Mouse (Mus musculus): ENCODE data around the gene Rasgrp2. TPM values are rescaled to one million over a fixed set of nuclear protein-coding genes. Genes with fewer than 3 reads are reported as not detected.

Rasgrp2 gene
- polyA plus RNA-seq, 1 experiment from 2014 or later, result 34.8 TPM

- 86% methylated on average over 8 of the region's 8 CpGs for WGBS
- H3K9ac ChIP-seq, result no peak overlapping the region
- no peak for TF ChIP-seq CTCF (IDR thresholded peaks at IDR 0.05; ENCODE audit: low read depth)
Observed at GRCm38 (mm10) chr19:6407109-6407508, 8.0 kb downstream of the Rasgrp2 start.

DNA sequence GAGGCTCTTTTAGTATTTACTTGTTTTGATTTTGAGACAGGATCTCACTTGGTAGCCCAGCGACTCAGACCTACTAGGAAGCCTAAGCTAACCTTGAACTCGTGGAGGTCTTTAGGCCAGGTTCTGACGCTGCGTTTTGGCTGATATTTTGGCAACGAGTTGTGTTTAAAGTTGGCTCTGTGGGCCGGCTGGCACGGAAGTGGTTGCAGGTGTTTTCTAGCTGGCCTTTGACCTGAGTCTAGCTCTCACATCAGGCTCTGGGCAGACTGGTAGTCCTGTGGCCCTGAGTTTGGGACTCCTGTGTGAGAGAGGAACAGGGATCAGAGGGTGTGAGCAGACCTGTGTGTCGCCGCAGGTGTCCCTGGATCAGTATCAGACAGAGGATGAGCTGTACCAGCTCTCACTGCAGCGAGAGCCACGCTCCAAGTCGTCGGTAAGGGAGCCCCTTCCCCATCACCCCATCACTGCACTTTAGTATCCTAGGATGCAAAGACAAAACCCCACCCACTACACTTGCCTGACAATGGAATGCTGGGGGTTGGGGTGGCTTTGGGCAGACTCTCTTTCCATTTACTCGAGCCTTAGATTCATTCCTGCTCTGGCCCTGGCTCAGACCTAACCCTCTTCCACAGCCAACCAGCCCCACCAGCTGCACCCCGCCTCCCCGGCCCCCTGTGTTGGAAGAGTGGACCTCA is 8.8 kb downstream of the Rasgrp2 start:
- ATAC-seq (ENCODE audit: insufficient read depth) (no peak), DNase-seq (no peak)
- H3K4me2 ChIP-seq, result no peak overlapping the region
- no peak overlapping the region for H3K4me3 ChIP-seq (ENCODE audit: low read depth, low read length)
- H3K9me3 ChIP-seq (ENCODE audit: low read depth, low read length), result no peaks in the 10 kb centered on the region
- H3K4me1 ChIP-seq (ENCODE audit: insufficient read depth), result no peaks in the 10 kb centered on the region
- no peak overlapping the region for H3K27ac ChIP-seq (ENCODE audit: low read depth)
- WGBS, result 47% methylated on average over 16 of the region's 16 CpGs
- no peak overlapping the region for H3K9ac ChIP-seq
- no peaks in the 10 kb centered on the region for H3K36me3 ChIP-seq (ENCODE audit: insufficient read depth)
- no peaks in the 10 kb centered on the region for H3K27me3 ChIP-seq (ENCODE audit: insufficient read depth, low read length)
- no peak for TF ChIP-seq CTCF (IDR thresholded peaks at IDR 0.05; ENCODE audit: low read depth)

More at GRCm38 (mm10) chr19:6407109-6407508, 8.0 kb downstream of the Rasgrp2 start:
- no peak for DNase-seq
- no peak for ATAC-seq (ENCODE audit: insufficient read depth)
- Histone ChIP-seq H3K27ac (ENCODE audit: low read depth) (no peak overlapping the region), H3K4me2 (no peak overlapping the region), H3K4me3 (ENCODE audit: low read depth, low read length) (no peak overlapping the region), H3K9me3 (ENCODE audit: low read depth, low read length) (no peaks in the 10 kb centered on the region), H3K36me3 (ENCODE audit: insufficient read depth) (no peaks in the 10 kb centered on the region), H3K4me1 (ENCODE audit: insufficient read depth) (no peaks in the 10 kb centered on the region), H3K27me3 (ENCODE audit: insufficient read depth, low read length) (peaks cover 3% of the 10 kb centered on the region; the same call in 1 of the 2 replicates)

DNA sequence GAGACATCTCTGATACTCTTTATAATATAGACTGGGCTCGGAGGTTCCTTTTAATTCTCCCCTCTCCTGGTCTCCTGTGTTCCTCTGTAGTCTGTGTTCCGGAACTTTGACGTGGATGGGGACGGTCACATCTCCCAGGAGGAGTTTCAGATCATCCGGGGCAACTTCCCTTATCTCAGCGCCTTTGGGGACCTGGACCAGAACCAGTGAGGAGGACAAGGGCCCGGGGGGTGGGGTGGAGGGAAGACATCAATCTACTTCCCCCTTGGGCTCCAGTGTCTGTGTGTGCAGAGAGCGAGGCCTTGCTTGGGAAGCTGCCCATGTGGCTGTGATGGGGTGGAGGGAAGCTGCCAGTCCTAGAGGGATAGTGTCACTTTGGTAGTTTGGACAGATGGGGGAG is 9.6 kb downstream of the Rasgrp2 start:
- no peak overlapping the region for H3K4me3 ChIP-seq (ENCODE audit: low read depth, low read length)
- no peak overlapping the region for H3K9ac ChIP-seq
- no peak overlapping the region for H3K4me2 ChIP-seq
- ATAC-seq (ENCODE audit: insufficient read depth) (no peak), DNase-seq (no peak)
- H3K27ac ChIP-seq (ENCODE audit: low read depth), result no peak overlapping the region
- no peaks in the 10 kb centered on the region for H3K4me1 ChIP-seq (ENCODE audit: insufficient read depth)
- no peak for TF ChIP-seq CTCF (IDR thresholded peaks at IDR 0.05; ENCODE audit: low read depth)
- H3K36me3 ChIP-seq (ENCODE audit: insufficient read depth), result no peaks in the 10 kb centered on the region
- no peaks in the 10 kb centered on the region; the same call in 1 of the 2 replicates for H3K27me3 ChIP-seq (ENCODE audit: insufficient read depth, low read length)
- H3K9me3 ChIP-seq (ENCODE audit: low read depth, low read length), result no peaks in the 10 kb centered on the region
- WGBS, result 72% methylated on average over 8 of the region's 8 CpGs

DNA sequence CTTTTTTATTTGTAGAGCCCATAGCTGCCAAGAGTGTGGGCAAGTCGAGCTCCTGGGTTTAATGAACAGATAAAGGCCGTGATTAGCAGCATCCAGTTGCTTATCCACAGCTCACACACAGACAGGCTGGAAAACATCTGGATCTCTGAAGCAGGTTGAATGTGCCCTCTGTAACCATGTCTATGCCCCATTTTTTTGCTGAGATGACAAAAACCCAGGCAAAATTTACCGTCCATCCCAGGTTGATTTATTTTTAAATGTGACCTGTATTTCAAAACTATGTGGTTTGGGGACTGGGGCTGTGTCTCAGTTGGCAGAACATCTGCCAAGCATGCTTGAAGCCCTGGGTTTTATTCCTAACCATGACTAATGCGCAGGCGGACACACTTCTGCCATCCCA is 10.0 kb downstream of the Rasgrp2 start:
- no peak for TF ChIP-seq CTCF (IDR thresholded peaks at IDR 0.05; ENCODE audit: low read depth)

GRCm38 (mm10) chr19:6409936-6410335 is 10.8 kb downstream of the Rasgrp2 start:
- TF ChIP-seq CTCF (IDR thresholded peaks at IDR 0.05; ENCODE audit: low read depth), result no peak
- H3K27ac ChIP-seq (ENCODE audit: low read depth), result no peak overlapping the region
- H3K9ac ChIP-seq, result no peak overlapping the region
- no peaks in the 10 kb centered on the region for H3K9me3 ChIP-seq (ENCODE audit: low read depth, low read length)
- H3K27me3 ChIP-seq (ENCODE audit: insufficient read depth, low read length), result no peaks in the 10 kb centered on the region; the same call in 1 of the 2 replicates
- no peaks in the 10 kb centered on the region for H3K4me1 ChIP-seq (ENCODE audit: insufficient read depth)
- DNase-seq, result no peak
- no peak for ATAC-seq (ENCODE audit: insufficient read depth)
- H3K4me2 ChIP-seq, result no peak overlapping the region
- WGBS, result 74% methylated on average over 5 of the region's 5 CpGs
- H3K36me3 ChIP-seq (ENCODE audit: insufficient read depth), result no peaks in the 10 kb centered on the region
- H3K4me3 ChIP-seq (ENCODE audit: low read depth, low read length), result no peak overlapping the region

More for the DNA sequence above, 10.0 kb downstream of the Rasgrp2 start:
- WGBS, result 72% methylated on average over 5 of the region's 5 CpGs
- H3K27me3 ChIP-seq (ENCODE audit: insufficient read depth, low read length), result no peaks in the 10 kb centered on the region; the same call in 1 of the 2 replicates
- H3K27ac ChIP-seq (ENCODE audit: low read depth), result no peak overlapping the region
- no peaks in the 10 kb centered on the region for H3K36me3 ChIP-seq (ENCODE audit: insufficient read depth)
- H3K9ac ChIP-seq, result no peak overlapping the region
- no peaks in the 10 kb centered on the region for H3K9me3 ChIP-seq (ENCODE audit: low read depth, low read length)
- H3K4me2 ChIP-seq, result no peak overlapping the region
- H3K4me1 ChIP-seq (ENCODE audit: insufficient read depth), result no peaks in the 10 kb centered on the region
- ATAC-seq (ENCODE audit: insufficient read depth), result no peak
- DNase-seq, result no peak
- H3K4me3 ChIP-seq (ENCODE audit: low read depth, low read length), result no peak overlapping the region

- no peak overlapping the region for H3K4me2 ChIP-seq
- WGBS, result 53% methylated on average over 14 of the region's 14 CpGs
- no peaks in the 10 kb centered on the region; the same call in 1 of the 2 replicates for H3K4me1 ChIP-seq (ENCODE audit: insufficient read depth)
- TF ChIP-seq CTCF (IDR thresholded peaks at IDR 0.05; ENCODE audit: low read depth), result no peak
- ATAC-seq (ENCODE audit: insufficient read depth) (no peak), DNase-seq (no peak)
- H3K9me3 ChIP-seq (ENCODE audit: low read depth, low read length), result no peaks in the 10 kb centered on the region
- peaks cover 6% of the 10 kb centered on the region for H3K27me3 ChIP-seq (ENCODE audit: insufficient read depth, low read length)
- H3K4me3 ChIP-seq (ENCODE audit: low read depth, low read length), result no peak overlapping the region
- H3K27ac ChIP-seq (ENCODE audit: low read depth), result no peak overlapping the region
- H3K36me3 ChIP-seq (ENCODE audit: insufficient read depth), result no peaks in the 10 kb centered on the region
- no peak overlapping the region for H3K9ac ChIP-seq
Observed at GRCm38 (mm10) chr19:6412798-6413197, 13.7 kb downstream of the Rasgrp2 start.

- 27% methylated on average over 6 of the region's 6 CpGs for WGBS
- Histone ChIP-seq H3K27me3 (ENCODE audit: insufficient read depth, low read length) (peaks cover 32% of the 10 kb centered on the region), H3K9ac (no peak overlapping the region), H3K9me3 (ENCODE audit: low read depth, low read length) (no peaks in the 10 kb centered on the region), H3K27ac (ENCODE audit: low read depth) (no peak overlapping the region), H3K4me1 (ENCODE audit: insufficient read depth) (peaks cover 3% of the 10 kb centered on the region; the same call in 1 of the 2 replicates), H3K36me3 (ENCODE audit: insufficient read depth) (no peaks in the 10 kb centered on the region), H3K4me2 (no peak overlapping the region), H3K4me3 (ENCODE audit: low read depth, low read length) (no peak overlapping the region)
- no peak for DNase-seq
- ATAC-seq (ENCODE audit: insufficient read depth), result no peak
- TF ChIP-seq CTCF (IDR thresholded peaks at IDR 0.05; ENCODE audit: low read depth), result no peak
Observed at GRCm38 (mm10) chr19:6415454-6415853, 16.3 kb downstream of the Rasgrp2 start.

All from lung, embryonic 14.5 days (tissue).